Comparison of ENCODE assay signal across 13 mouse cellular contexts in the genomic region with DNA sequence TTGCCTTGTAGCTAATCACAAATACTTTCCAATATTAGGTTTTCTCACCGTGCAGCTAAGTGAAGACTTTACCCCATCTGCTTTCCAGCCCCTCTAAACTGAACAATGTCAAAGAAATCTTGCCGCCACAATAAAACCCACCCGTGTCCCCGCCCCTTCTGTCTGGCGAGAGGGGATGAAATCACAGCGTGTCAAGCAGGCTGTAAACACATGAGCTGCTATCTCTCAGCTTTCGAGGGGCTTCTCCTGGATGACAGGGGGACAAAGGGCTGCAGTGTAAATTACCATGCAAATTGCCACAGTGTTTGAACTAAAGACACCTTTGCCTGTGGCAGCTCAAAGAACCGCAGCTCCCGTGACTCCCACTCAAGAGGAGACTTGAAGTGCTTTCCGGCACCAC.
DNase-seq lines count a peak whose midpoint lies in the region; ATAC-seq lines count a peak whose summit lies in the region.
"Had no signal": no experiment of that assay in that cellular context is flagged by ENCODE, and none has a peak within 500 bp of the region (broad histone marks: within the 10 kb centered on the region; RNA-seq: fewer than 3 reads in every experiment).

No protein-coding gene starts in this region.

- H3K4me2 ChIP-seq in heart, embryonic 11.5 days = 0 out of 2 replicates have a peak overlapping the region, but pooled peaks have one; percentile 16
- peak overlapping the region; percentile 10; the same call in 1 of the 2 replicates for H3K4me2 ChIP-seq in lung, embryonic 15.5 days
- peak overlapping the region; percentile 8; the same call in 1 of the 2 replicates for H3K4me2 ChIP-seq in hindbrain, embryonic 15.5 days
- peak overlapping the region; percentile 38 for H3K4me2 ChIP-seq in neural tube, embryonic 15.5 days
- H3K4me2 ChIP-seq: lung, embryonic 14.5 days; neural tube, embryonic 12.5 days had no signal

- no peak for ATAC-seq in heart, embryonic 11.5 days (replicated peaks; ENCODE audit: insufficient number of reproducible peaks, low FRiP score, low TSS enrichment)
- ATAC-seq in lung, embryonic 15.5 days (ENCODE audit: borderline replicate concordance, extremely low read depth, low FRiP score, low TSS enrichment) = no peak
- no peak for ATAC-seq in hindbrain, embryonic 15.5 days (ENCODE audit: low FRiP score, low read depth)
- no peak for ATAC-seq in neural tube, embryonic 15.5 days (ENCODE audit: low FRiP score)
- ATAC-seq in erythroid progenitor cell, adult 5-6 weeks (replicated peaks; ENCODE audit: low FRiP score, poor library complexity, severe bottlenecking) = no peak

- H3K36me3 ChIP-seq in heart, embryonic 11.5 days (ENCODE audit: control insufficient read depth, insufficient read depth, low read length) = no peaks in the 10 kb centered on the region
- no peaks in the 10 kb centered on the region for H3K36me3 ChIP-seq in lung, embryonic 15.5 days
- no peaks in the 10 kb centered on the region for H3K36me3 ChIP-seq in hindbrain, embryonic 15.5 days
- H3K36me3 ChIP-seq in neural tube, embryonic 15.5 days = no peaks in the 10 kb centered on the region
- H3K36me3 ChIP-seq: neural tube, embryonic 12.5 days had no signal

- 32% methylated on average over 10 of the region's 10 CpGs for WGBS in heart, embryonic 11.5 days (ENCODE audit: insufficient replicate concordance)
- 16% methylated on average over 10 of the region's 10 CpGs for WGBS in lung, embryonic 15.5 days
- WGBS in hindbrain, embryonic 15.5 days = 20% methylated on average over 10 of the region's 10 CpGs
- 7% methylated on average over 10 of the region's 10 CpGs for WGBS in neural tube, embryonic 15.5 days

- no peak overlapping the region for H3K9ac ChIP-seq in heart, embryonic 11.5 days (ENCODE audit: low read depth, low read length)
- no peak overlapping the region for H3K9ac ChIP-seq in lung, embryonic 15.5 days
- H3K9ac ChIP-seq in hindbrain, embryonic 15.5 days = no peak overlapping the region
- H3K9ac ChIP-seq in neural tube, embryonic 15.5 days (replicated peaks) = no peak overlapping the region
- H3K9ac ChIP-seq: lung, embryonic 14.5 days; neural tube, embryonic 12.5 days had no signal

- intact Hi-C loops in heart, postnatal 10 days (cut with DNase I) = no loop called here

- no peak overlapping the region; the same call in 1 of the 2 replicates for H3K27ac ChIP-seq in heart, embryonic 11.5 days (ENCODE audit: low read depth, low read length)
- H3K27ac ChIP-seq in lung, embryonic 15.5 days = no peak overlapping the region
- no peak overlapping the region for H3K27ac ChIP-seq in hindbrain, embryonic 15.5 days (replicated peaks)
- H3K27ac ChIP-seq in neural tube, embryonic 15.5 days (replicated peaks) = no peak overlapping the region
- H3K27ac ChIP-seq: gastrocnemius, adult 2 months; neural tube, embryonic 12.5 days had no signal

- no peak overlapping the region for H3K4me3 ChIP-seq in heart, embryonic 11.5 days (ENCODE audit: low read depth, low read length)
- no peak overlapping the region for H3K4me3 ChIP-seq in lung, embryonic 15.5 days
- no peak overlapping the region for H3K4me3 ChIP-seq in hindbrain, embryonic 15.5 days
- H3K4me3 ChIP-seq in neural tube, embryonic 15.5 days (replicated peaks) = no peak overlapping the region
- H3K4me3 ChIP-seq: gastrocnemius, adult 2 months; neural tube, embryonic 12.5 days had no signal

- no peaks in the 10 kb centered on the region; the same call in 1 of the 2 replicates for H3K4me1 ChIP-seq in heart, embryonic 11.5 days (ENCODE audit: control insufficient read depth, insufficient read depth, low read length)
- H3K4me1 ChIP-seq in lung, embryonic 15.5 days = peaks cover 3% of the 10 kb centered on the region; the same call in 1 of the 2 replicates
- 0 out of 2 replicates have a peak, but pooled peaks cover 5% of the 10 kb centered on the region for H3K4me1 ChIP-seq in hindbrain, embryonic 15.5 days (replicated peaks)
- H3K4me1 ChIP-seq in neural tube, embryonic 15.5 days = peaks cover 9% of the 10 kb centered on the region; the same call in 1 of the 2 replicates

- H3K27me3 ChIP-seq in heart, embryonic 11.5 days (ENCODE audit: control insufficient read depth, insufficient read depth, low read length) = no peaks in the 10 kb centered on the region
- H3K27me3 ChIP-seq in lung, embryonic 15.5 days = no peaks in the 10 kb centered on the region
- H3K27me3 ChIP-seq in hindbrain, embryonic 15.5 days = no peaks in the 10 kb centered on the region
- 0 out of 2 replicates have a peak, but pooled peaks cover 3% of the 10 kb centered on the region for H3K27me3 ChIP-seq in neural tube, embryonic 15.5 days (replicated peaks)
- H3K27me3 ChIP-seq: neural tube, embryonic 12.5 days had no signal

- no peaks in the 10 kb centered on the region; the same call in 1 of the 2 replicates for H3K9me3 ChIP-seq in heart, embryonic 11.5 days (replicated peaks; ENCODE audit: control insufficient read depth, low read length)
- H3K9me3 ChIP-seq in lung, embryonic 15.5 days = no peaks in the 10 kb centered on the region
- H3K9me3 ChIP-seq in hindbrain, embryonic 15.5 days = no peaks in the 10 kb centered on the region
- 0 out of 2 replicates have a peak, but pooled peaks cover 2% of the 10 kb centered on the region for H3K9me3 ChIP-seq in neural tube, embryonic 15.5 days (replicated peaks)

- DNase-seq in heart, postnatal 10 days = no peak
- no peak for DNase-seq in lung, postnatal 10 days
- DNase-seq in cerebellum, adult 9-10 months = no peak
- DNase-seq: adrenal gland, postnatal 10 days; gastrocnemius, adult 2 months; kidney, adult 18-20 months; lung, embryonic 14.5 days had no signal
